Mouse (Mus musculus): ENCODE data around the gene Pagr1b. TPM values are rescaled to one million over a fixed set of nuclear protein-coding genes. Genes with fewer than 3 reads are reported as not detected.

Gene Pagr1b
- total RNA-seq (2021): not detected
- long read RNA-seq, experiment 1: 0 reads
- long read RNA-seq, experiment 2: 0 reads

DNA sequence TGATC, at the start of gene Pagr1b:
Gene Pagr1b, minus strand, starts transcription at position 4 of the 5 bp plus-strand sequence.
- no peak for DNase-seq

- DNase-seq: no peak
These were observed 49.3 kb upstream of the Pagr1b start for GRCm38 (mm10) chr7:127065538-127065937.

DNA sequence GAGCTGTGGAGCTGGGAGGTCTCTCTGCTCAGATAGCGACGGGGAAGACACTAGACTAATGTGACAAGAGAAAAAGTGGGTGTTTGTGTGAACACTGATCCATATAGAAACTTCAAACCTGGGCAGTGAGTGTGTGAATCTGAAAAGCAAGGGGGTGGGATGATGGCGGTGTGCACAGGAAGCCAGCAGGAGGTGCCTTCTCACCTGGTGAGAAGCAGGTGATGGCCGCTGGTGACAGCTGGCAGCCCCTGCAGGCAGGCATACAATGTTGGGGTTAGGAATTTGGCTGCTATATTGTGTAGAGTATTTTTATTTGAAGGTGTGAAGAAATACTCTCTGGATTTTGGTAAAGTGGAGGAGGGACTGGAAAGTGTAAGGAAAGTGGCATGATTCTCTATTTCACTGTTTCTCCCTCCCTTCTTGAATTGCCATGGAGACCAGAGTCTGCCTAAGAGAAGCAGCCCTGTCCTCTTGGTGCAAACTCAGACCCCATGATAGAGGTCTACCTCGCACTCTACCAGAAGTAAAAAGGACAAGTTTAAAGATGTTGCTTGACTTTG, 38.8 kb upstream of the Pagr1b start:
- no peak for DNase-seq

GRCm38 (mm10) chr7:127041851-127042672, 25.8 kb upstream of the Pagr1b start, which contains the start of gene Kif22:
Kif22 (minus strand) TSS chr7:127042471.
- DNase-seq: peak; percentile 92 to 97

- DNase-seq: no peak
These were observed 15.0 kb upstream of the Pagr1b start for GRCm38 (mm10) chr7:127031244-127031643.

- DNase-seq: no peak
These were observed 13.9 kb upstream of the Pagr1b start for GRCm38 (mm10) chr7:127030172-127030571.

GRCm38 (mm10) chr7:127027885-127028284, 11.6 kb upstream of the Pagr1b start:
- no peak for DNase-seq

DNA sequence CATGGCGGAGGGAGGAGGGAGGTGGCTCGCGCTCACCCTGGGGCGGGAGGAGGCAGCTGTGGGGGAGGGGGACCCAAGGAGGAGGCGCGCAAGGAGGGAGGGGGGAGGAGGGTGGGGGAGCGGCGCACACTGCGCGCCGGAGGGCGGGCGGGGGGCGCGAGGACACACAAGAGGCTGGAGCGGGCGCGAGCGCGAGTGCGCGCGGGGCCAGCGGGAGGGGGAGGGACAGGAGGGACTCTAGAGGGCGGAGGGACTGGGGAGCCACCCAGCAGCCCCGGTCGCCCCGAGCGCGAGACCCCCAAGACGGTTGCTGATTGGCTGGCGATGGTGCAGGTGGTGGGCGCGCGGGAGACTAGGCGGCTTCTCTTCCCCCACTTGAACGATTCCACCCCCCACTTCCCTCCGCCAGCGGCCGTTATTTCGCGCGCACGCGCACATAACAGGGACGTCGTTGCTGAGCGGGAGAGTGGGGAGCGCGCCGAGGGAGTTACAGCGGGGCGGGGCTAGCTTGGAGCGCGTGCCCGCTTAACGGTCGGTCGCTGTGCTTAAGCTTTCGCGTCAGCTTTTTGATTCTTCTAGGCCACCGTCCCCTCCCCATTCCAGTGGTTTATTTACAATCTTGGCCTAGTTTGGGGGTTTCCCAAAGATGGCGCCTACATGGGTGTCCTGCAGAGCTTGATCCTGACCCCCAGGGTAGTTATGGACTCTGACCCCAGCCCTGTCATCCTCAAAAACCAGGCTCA, 10.9 kb upstream of the Pagr1b start, which contains the start of gene Maz:
Gene Maz, minus strand, starts transcription at position 54 of the 743 bp plus-strand sequence.
- DNase-seq: peak; percentile 100

DNA sequence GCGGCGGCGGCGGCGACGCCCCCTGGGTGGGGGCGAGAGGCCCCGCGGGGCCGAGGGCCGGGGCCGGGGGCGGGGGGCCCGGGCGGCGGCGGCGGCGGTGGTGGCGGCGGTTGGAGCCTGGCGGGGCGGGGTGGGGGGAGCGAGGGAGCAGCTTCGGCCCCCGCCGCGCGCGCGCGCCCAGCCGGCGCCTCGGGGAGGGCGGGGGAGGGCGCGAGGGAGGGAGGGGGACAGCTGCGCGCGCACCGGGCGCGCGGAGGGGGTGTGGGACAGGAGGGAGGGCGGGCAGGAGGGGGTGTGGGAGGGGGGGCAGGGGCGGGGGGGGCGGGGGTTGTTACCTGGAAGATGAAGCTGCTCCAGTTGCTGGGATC, 10.3 kb upstream of the Pagr1b start:
- no peak for DNase-seq

GRCm38 (mm10) chr7:127026161-127026600, 9.9 kb upstream of the Pagr1b start:
- peak; percentile 74 to 75 for DNase-seq

DNA sequence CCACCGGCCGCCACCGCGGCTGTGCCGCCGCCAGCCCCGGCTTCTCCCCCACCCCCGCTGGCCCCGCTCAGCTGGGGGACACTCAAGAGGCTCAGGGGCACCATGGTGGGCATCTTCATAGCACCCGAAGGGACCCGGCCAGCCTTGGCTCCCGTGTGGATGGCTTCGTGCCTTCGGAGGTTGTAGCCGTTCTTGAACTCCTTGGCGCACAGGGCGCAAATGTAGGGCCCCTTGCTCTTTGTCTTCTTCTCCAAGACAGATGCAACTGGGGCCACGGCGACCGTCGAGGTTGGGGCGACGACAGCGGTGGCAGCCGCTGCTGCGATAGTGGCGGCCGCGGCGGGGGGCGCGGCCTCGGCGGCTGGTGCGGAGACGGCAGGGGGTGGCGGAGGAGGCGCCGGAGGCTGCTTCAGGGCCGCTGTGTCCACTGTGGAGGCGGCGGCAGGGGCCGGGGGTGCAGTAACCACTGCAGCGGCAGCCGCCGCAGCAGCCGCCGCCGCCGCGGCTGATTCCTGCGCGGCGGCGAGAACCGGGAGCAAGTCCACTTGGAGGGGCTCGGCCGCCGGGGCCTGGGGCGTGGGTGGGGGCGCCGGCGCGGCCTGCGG, 9.4 kb upstream of the Pagr1b start:
- peak in 1 of 2 experiments; percentile 67 for DNase-seq

DNA sequence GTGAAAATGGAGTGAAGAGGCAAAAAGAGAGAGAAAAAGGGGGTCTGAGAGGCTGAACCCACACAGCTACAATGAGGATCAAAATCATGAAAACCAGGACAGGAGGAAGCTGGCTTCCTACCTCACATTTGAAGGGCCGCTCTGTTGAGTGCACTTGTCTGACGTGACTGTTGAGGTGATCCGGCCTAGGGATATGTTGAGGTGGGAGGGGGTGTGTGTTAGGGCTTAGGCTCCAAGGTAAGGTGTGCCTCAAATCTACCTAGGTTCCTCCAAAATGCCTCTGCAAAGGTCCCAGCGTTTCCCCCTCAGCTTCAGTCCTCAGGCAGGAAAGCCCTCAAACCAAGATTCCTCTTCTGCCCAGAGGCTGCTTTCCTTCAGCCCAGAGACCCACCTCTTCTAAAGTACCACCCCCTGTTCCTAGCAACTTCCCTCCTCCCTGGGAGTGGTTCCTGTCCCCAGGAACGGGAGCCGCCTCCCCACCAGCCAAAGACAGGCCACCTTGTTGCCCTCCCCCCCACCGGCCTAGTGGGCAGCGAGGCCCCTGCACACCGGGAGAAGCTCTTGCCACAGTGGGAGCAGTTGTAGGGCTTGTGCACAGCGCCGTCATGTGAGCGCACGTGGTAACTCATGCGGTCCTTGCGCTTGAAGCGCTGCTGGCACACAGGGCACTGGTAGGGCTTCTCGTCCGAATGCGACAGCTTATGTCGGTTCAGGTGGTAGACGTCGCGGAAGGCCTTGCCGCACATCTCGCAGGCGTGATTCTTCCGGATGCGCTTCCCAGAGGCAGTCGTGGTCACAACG, 8.7 kb upstream of the Pagr1b start:
- DNase-seq: peak; percentile 85 to 87

GRCm38 (mm10) chr7:127023896-127024690, 7.8 kb upstream of the Pagr1b start:
- DNase-seq: peak in 1 of 2 experiments; percentile 26

DNA sequence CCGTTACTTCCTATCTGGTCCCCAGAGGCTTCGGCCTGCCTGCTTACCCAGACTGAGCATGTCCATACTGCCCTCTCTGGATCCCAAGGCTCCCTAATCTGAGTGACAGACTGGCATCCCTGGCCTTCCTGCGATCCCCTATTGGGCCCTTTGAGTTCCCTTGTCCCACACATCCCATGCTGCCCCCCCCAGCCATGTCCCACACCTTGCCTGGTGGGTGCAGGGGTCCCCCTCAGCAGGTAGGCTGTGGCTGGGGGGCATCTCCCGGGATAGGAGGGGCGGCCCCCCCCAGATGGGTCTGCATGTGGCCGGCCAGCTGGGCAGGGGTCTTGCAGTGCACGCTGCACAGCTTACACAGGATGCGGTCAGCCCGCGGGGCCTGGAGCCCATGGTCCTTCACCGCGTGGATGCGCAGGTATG, 7.0 kb upstream of the Pagr1b start:
- DNase-seq: peak in 1 of 2 experiments; percentile 20

GRCm38 (mm10) chr7:127022528-127023271, 6.4 kb upstream of the Pagr1b start:
- DNase-seq: no peak

DNA sequence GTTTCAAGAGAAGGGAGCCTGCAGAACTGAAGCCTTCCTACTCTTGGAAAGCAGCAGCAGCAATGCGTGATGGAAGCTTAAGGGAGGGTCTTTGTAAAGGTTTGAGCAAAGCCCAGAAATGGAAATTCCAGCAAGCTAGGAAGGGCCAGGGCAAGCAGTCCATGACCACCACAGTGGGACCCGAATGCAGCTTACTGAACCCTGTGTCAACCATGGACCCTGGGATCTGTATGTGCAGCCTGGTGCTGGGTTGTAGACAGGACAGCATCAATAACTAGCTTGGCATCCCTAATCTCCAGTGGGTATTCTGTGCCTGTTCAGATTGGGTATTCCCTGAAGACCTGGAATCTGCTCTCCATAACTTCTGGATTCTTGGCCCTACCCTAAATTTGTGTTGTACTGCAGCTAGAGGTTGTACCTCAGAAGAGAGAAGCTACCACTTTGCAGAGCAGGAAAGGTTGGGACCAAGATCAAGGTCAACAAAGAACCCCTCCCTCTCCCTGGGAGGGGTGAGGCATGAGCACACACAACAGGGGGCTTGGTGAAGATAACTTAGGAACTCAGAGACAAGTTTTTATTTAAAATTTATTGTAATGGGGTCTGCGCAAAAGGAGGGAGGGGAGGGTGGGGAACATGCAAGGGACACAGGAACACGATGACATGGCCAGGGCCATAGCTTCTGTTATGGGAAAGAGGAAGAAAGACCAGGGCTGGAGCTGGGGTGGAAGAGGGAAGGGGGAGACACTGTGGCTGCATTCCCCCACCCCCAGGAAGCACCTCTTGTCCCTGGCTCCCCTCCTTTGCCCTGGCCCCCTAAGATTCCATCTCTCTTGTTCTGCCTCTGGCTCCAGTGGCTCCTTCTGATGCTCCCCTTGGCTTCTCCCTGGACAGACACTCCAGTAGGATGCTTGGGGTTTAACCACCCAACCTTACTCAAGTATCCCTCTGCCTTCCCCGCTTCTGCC, 5.6 kb upstream of the Pagr1b start:
- no peak for DNase-seq

- peak; percentile 61 to 63 for DNase-seq
These were observed 4.7 kb upstream of the Pagr1b start, which contains the start of the genes Gm42742 and Prrt2 for GRCm38 (mm10) chr7:127020901-127021562. Gm42742 (minus strand) TSS chr7:127021097. Prrt2 (minus strand) TSS chr7:127021211.

GRCm38 (mm10) chr7:127020491-127020890, 4.2 kb upstream of the Pagr1b start:
- DNase-seq: no peak

DNA sequence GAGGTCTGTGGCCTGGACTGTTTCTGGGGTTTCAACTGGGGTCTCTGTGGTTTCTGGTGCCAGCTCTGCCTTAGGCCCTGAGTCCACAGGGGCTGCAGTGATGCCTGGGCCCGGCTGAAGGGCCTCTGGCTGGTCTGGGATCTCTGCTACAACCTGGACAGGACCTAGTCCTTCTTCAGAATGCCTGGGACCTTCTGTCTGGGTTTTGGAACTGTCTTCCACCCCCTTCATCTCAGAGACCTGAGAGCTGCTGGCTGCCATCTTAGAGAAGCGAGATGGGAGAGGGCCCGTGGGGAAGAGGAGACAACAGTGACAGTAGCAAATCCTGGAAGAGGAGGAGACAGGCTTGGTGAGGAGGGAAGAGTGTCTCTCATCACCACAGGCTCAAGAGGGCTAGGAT, 3.7 kb upstream of the Pagr1b start:
- DNase-seq: peak in 1 of 2 experiments; percentile 26
